Mouse (Mus musculus) hindbrain, embryonic 15.5 days (tissue): ENCODE results near the gene Pde4d. TPM values are rescaled to one million over a fixed set of nuclear protein-coding genes. Genes with fewer than 3 reads are reported as not detected.

ENCODE experiments used
- ATAC-seq: fragments of 200-750 bp; cut with Nextera tagmentation; 2 replicates; pipeline ENCODE4 v1.8.0; 2017; ENCODE audit warnings: low read depth, moderate number of reproducible peaks, moderate TSS enrichment; ENCODE audit not compliant: low FRiP score
- H3K27ac ChIP-seq: fragments of 300-500 bp; sonication (generic); replicated peaks from 2 replicates; pipeline ENCODE4 v1.5.1; 2015; ENCODE audit warnings: mild to moderate bottlenecking, inconsistent platforms
- H3K27me3 ChIP-seq: fragments of 300-500 bp; sonication (generic); 2 replicates; pipeline ENCODE4 v1.6.1; 2015; ENCODE audit warnings: control low read depth, inconsistent platforms
- H3K36me3 ChIP-seq: fragments of 300-500 bp; sonication (generic); 2 replicates; pipeline ENCODE4 v1.6.1; 2015; ENCODE audit warnings: control low read depth, inconsistent platforms
- H3K4me1 ChIP-seq: fragments of 300-500 bp; sonication (generic); replicated peaks from 2 replicates; pipeline ENCODE4 v1.6.1; 2015; ENCODE audit warnings: control low read depth, inconsistent platforms
- H3K4me2 ChIP-seq: fragments of 300-500 bp; sonication (generic); 2 replicates; pipeline ENCODE4 v1.6.1; 2015; ENCODE audit warnings: moderate library complexity, mild to moderate bottlenecking, inconsistent platforms
- H3K4me3 ChIP-seq: fragments of 300-500 bp; sonication (generic); 2 replicates; pipeline ENCODE4 v1.5.1; 2015; ENCODE audit warnings: mild to moderate bottlenecking, inconsistent platforms
- H3K9ac ChIP-seq: fragments of 300-500 bp; sonication (generic); 2 replicates; pipeline ENCODE4 v1.6.1; 2015; ENCODE audit warnings: inconsistent platforms
- H3K9me3 ChIP-seq: fragments of 300-500 bp; sonication (generic); 2 replicates; pipeline ENCODE4 v1.6.1; 2016; ENCODE audit warnings: control low read depth, inconsistent platforms
- WGBS: fragments of 180-500 bp; shearing (Covaris S2); methylation state at CpG from one replicate; pipeline ENCODE4 v1.1.7; 2015; 5-methylcytosine and 5-hydroxymethylcytosine counted together
- polyA plus RNA-seq: library from polyadenylated mRNA; unstranded; fragments of >200 nt; fragmentation: Nextera tagmentation; extraction: Ambion mirVana; gene quantifications from 2 replicates; pipeline ENCODE4 v1.2.1, GENCODE M21; 2015

Gene Pde4d
- polyA plus RNA-seq, 1 experiment from 2014 or later: 19.4 TPM

DNA sequence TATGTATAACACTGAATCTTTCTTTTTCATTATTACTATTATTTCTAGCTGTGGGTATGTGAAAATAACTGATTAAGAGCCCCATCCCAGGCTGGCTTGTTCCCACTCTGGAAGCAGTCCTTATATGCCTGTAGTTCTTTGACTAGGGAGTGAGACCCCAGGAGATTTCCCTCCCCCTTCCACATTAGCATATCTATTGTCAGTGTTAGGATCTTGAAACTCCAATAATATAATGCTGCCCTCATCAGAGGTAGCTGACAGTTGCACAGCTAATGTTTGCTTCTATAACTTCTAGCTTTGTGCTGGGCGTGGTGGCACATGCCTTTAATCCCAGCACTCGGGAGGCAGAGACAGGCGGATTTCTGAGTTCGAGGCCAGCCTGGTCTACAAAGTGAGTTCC, 1178.9 kb downstream of the Pde4d start:
- H3K4me2 ChIP-seq: no peak overlapping the region
- H3K27me3 ChIP-seq: no peaks in the 10 kb centered on the region
- H3K9me3 ChIP-seq: no peaks in the 10 kb centered on the region
- no peaks in the 10 kb centered on the region for H3K36me3 ChIP-seq
- no peak for ATAC-seq
- no peak overlapping the region for H3K9ac ChIP-seq
- peaks cover 15% of the 10 kb centered on the region for H3K4me1 ChIP-seq
- H3K27ac ChIP-seq: no peak overlapping the region
- no peak overlapping the region for H3K4me3 ChIP-seq
- 78% methylated on average over 4 of the region's 4 CpGs for WGBS

DNA sequence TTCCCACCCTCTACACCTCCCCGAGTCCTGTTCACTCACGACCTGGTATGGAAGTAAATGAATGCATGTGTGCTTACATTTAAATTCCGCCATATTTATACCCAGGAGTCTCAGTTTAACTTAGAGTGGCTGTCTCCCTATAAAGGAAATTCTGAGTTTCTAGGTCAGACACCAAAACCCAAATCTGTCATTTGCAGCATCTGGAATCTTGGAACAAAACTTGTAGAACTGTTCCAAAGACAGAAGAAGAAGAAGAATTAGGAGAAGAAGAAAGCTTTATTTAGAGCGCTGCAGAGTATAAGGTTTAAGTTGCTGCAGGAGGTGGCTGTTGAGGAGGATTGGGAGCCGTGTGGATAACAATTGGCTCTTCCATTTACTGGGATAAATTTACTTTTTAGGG, 1179.5 kb downstream of the Pde4d start:
- Histone ChIP-seq H3K27ac (no peak overlapping the region), H3K4me1 (peaks cover 15% of the 10 kb centered on the region), H3K4me2 (no peak overlapping the region), H3K9ac (no peak overlapping the region), H3K27me3 (no peaks in the 10 kb centered on the region), H3K4me3 (no peak overlapping the region), H3K36me3 (no peaks in the 10 kb centered on the region), H3K9me3 (no peaks in the 10 kb centered on the region)
- ATAC-seq: no peak
- 88% methylated on average over 5 of the region's 5 CpGs for WGBS

DNA sequence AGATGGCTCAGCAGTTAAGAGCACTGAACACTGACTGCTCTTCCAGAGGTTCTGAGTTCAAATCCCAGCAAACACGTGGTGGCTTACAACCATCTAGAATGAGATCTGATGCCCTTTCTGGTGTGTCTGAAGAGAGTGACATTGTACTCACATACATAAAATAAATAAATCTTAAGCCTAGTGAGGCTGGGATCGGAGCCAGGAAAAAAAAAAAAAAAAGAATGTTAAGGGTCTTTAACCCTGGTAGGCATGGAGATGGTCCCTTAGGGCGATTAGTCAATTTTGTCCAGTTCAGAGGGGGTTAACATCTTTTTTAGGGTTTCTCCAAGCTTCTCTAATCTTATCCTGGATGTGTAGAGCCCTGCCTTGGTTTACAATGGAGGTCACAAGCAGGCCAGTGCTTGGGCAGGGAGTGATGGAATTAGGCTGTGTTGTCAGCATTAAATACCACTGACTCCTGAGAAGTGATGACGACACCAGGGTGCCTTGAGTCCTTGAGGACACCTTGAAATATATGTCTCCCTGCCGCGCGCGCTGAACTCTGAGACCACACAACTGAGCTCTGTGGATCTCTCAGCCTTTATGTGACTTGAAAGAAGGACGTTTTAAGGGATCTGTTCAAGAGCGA, 1181.8 kb downstream of the Pde4d start:
- ATAC-seq: no peak
- WGBS: 39% methylated on average over 10 of the region's 10 CpGs
- Histone ChIP-seq H3K4me2 (no peak overlapping the region), H3K27me3 (no peaks in the 10 kb centered on the region), H3K4me1 (peaks cover 18% of the 10 kb centered on the region), H3K9ac (no peak overlapping the region), H3K27ac (no peak overlapping the region), H3K36me3 (no peaks in the 10 kb centered on the region), H3K9me3 (no peaks in the 10 kb centered on the region), H3K4me3 (no peak overlapping the region)

DNA sequence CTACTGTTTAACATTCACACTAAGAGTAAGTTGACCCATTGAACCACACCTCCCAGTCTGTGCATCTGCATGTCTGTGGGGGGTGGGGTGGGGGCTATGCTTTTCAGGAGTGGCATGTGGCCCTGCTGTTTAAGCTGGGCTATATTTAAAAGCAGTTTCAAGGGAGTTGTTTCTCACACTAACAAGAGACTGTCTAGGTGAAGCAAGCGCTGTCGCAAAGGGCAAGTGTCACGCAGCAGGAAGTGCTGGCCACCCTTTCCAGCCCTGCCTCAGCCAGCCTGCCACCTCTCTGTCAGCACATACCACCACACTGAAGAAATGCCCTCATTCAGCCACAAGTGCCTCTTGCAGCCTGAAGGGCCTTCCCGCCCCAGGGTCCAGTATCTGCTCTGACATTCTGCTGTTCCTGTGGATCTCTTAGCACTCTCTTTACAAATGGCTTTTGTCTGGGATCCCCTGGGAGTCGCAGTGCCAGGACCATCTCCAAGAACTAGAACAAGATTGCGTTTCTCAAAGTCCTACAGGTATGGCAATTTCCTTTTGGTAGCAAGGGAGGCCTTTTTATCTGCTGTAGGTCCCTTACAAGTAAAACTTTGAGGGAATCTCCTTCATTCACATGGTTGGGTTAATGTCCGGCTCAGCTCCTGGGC, 1182.8 kb downstream of the Pde4d start:
- 9% methylated on average over 7 of the region's 7 CpGs for WGBS
- H3K36me3 ChIP-seq: no peaks in the 10 kb centered on the region
- H3K9me3 ChIP-seq: no peaks in the 10 kb centered on the region
- peaks cover 18% of the 10 kb centered on the region for H3K4me1 ChIP-seq
- H3K4me2 ChIP-seq: no peak overlapping the region
- no peaks in the 10 kb centered on the region for H3K27me3 ChIP-seq
- ATAC-seq: no peak
- no peak overlapping the region for H3K4me3 ChIP-seq
- no peak overlapping the region for H3K9ac ChIP-seq
- no peak overlapping the region for H3K27ac ChIP-seq

DNA sequence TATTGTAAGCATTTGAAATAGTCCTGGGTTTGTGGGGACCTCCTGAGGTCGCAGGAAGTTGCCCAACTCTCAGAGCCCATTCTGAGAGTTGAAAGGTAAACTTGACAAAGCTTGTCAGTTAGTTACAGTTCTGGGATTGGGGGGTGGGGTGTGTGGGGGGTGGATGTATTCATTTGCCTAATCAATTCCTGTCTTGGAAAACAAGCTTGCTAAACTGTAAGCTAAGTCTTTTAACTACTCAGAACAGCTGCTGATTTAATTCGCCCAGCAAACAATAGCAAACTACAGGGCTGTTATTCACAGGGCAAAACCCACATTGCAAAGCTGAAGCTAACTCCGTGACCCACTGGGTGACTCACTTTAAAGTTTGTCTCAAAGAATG, 1183.3 kb downstream of the Pde4d start:
- no peak overlapping the region for H3K4me3 ChIP-seq
- no peaks in the 10 kb centered on the region for H3K9me3 ChIP-seq
- ATAC-seq: no peak
- no peaks in the 10 kb centered on the region for H3K27me3 ChIP-seq
- H3K36me3 ChIP-seq: no peaks in the 10 kb centered on the region
- no peak overlapping the region for H3K4me2 ChIP-seq
- no peak overlapping the region for H3K9ac ChIP-seq
- no peak overlapping the region for H3K27ac ChIP-seq
- H3K4me1 ChIP-seq: peaks cover 18% of the 10 kb centered on the region
- 9% methylated on average over 3 of the region's 3 CpGs for WGBS

DNA sequence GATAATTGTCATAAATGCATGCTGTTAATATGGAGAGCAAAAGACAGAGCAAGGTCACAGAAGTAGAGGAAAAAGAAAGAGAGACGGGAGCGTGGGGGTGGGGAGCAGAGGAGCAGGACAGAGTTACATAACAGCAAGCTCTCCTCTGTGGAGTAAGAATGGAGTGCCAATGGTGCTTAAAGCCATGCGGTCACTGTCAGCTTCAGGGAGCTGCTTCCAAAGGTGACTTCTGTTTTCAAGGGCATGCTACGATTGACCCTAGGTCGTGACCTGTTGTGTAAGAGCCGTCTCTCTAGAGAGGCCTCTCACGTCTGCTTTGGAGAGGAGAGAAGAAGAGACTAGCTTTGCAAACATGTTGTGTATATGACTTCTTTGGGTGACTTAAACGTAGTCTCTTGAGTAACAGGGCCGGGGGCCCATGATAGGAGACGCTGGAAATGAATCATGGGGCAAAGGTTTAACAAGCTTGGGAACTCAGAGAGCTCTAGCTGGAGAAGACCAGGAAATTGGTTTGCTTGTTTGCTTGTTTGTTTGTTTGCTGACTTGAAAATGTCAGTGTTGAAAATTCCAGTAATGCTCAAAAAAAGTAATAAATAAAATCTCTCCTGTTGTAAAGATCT, 1186.3 kb downstream of the Pde4d start:
- no peak overlapping the region for H3K4me2 ChIP-seq
- no peaks in the 10 kb centered on the region for H3K27me3 ChIP-seq
- peaks cover 18% of the 10 kb centered on the region for H3K4me1 ChIP-seq
- no peak overlapping the region for H3K27ac ChIP-seq
- 69% methylated on average over 10 of the region's 10 CpGs for WGBS
- H3K9ac ChIP-seq: no peak overlapping the region
- no peaks in the 10 kb centered on the region for H3K9me3 ChIP-seq
- ATAC-seq: no peak
- no peak overlapping the region for H3K4me3 ChIP-seq
- H3K36me3 ChIP-seq: no peaks in the 10 kb centered on the region

DNA sequence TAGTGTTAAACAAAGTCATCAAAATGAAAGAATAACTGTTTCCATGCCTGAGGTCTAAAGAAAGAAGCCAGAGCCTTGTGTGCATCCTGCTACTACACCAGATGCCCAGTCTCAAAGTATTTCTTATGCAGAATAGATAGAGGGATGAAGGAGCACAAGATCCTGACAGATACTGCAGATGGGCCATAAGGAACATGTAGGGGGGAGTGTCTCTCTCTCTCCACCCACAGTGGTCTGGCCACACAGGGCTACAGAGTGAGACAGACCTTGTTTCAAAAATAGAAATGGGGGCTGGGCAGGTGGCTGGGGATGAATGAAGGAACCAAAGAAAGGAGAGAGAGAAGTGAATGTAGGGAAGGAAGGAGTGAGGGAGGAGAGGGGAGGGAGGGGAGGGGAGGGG, 1188.5 kb downstream of the Pde4d start:
- no peak overlapping the region for H3K4me2 ChIP-seq
- H3K9me3 ChIP-seq: no peaks in the 10 kb centered on the region
- H3K9ac ChIP-seq: no peak overlapping the region
- no peaks in the 10 kb centered on the region for H3K36me3 ChIP-seq
- no peaks in the 10 kb centered on the region for H3K27me3 ChIP-seq
- 0 out of 2 replicates have a peak, but pooled peaks cover 3% of the 10 kb centered on the region for H3K4me1 ChIP-seq
- no peak overlapping the region for H3K27ac ChIP-seq
- H3K4me3 ChIP-seq: no peak overlapping the region
- ATAC-seq: no peak

DNA sequence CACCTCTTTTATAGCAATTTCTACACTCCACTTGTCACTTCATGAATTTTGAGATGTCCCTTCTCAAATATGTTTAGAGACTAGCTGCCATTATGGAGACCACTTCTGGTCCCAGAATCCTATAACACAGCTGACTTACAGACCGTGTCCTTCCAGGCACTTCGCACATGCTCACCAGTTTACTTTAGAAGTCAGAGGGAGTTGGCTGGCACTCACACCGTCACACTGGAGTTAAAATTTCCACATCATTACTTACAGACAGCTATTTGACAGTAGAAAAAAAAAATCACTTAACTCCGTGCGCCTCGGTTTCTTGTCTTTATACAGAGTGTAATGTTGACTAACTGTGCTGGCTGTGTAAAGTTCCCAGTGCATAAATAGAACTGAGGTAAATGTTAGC, 1189.5 kb downstream of the Pde4d start:
- 0 out of 2 replicates have a peak, but pooled peaks cover 2% of the 10 kb centered on the region for H3K4me1 ChIP-seq
- H3K9ac ChIP-seq: no peak overlapping the region
- no peak overlapping the region for H3K4me2 ChIP-seq
- 59% methylated on average over 6 of the region's 6 CpGs for WGBS
- H3K36me3 ChIP-seq: no peaks in the 10 kb centered on the region
- no peak for ATAC-seq
- H3K27me3 ChIP-seq: no peaks in the 10 kb centered on the region
- no peak overlapping the region for H3K27ac ChIP-seq
- H3K9me3 ChIP-seq: no peaks in the 10 kb centered on the region
- no peak overlapping the region for H3K4me3 ChIP-seq

DNA sequence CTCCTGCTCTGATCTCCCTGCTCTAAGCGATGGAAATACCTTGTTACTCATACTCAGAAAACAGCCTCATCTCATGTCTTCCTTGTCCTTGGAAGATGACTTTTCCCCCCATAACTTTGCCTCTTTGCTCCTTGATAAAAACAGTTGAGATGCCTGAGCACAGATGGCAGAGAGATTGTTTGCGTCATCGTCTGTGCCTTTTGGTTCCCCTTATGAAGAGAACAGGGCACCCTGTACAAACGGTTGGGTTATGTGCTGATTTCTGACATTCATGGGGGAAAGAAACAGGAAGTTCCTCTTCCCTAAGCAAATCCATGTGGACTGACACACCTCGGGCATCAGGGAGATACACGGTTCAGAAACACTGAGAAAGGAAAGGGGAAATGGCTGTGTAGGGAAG, 1191.8 kb downstream of the Pde4d start:
- H3K9ac ChIP-seq: no peak overlapping the region
- H3K36me3 ChIP-seq: no peaks in the 10 kb centered on the region
- 84% methylated on average over 6 of the region's 6 CpGs for WGBS
- no peaks in the 10 kb centered on the region for H3K27me3 ChIP-seq
- no peak overlapping the region for H3K4me2 ChIP-seq
- H3K4me1 ChIP-seq: peaks cover 8% of the 10 kb centered on the region
- no peaks in the 10 kb centered on the region for H3K9me3 ChIP-seq
- no peak for ATAC-seq
- H3K27ac ChIP-seq: no peak overlapping the region
- H3K4me3 ChIP-seq: no peak overlapping the region

DNA sequence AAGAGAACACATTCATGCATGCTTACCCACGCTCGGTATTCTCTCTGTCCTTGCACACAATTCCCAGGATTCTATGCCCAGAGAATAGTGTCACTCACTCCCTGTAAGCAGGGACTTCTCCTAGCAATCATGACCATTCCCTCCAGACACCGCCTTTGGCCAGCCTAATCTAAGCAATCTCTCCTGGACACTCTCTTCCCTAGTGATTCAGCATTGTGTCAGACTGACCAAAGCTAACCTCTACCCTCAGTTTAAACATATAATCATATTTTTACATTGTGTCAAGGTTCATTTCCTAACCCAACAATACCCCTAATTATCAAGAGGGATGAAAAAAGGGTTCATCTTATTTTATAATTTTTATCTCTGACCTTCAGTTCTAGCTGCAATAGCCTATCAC, 1193.7 kb downstream of the Pde4d start:
- WGBS: 45% methylated on average over 3 of the region's 3 CpGs
- Histone ChIP-seq H3K9me3 (no peaks in the 10 kb centered on the region), H3K27me3 (no peaks in the 10 kb centered on the region), H3K27ac (no peak overlapping the region), H3K36me3 (no peaks in the 10 kb centered on the region), H3K4me3 (no peak overlapping the region), H3K4me2 (no peak overlapping the region), H3K4me1 (peaks cover 12% of the 10 kb centered on the region), H3K9ac (no peak overlapping the region)
- ATAC-seq: no peak

DNA sequence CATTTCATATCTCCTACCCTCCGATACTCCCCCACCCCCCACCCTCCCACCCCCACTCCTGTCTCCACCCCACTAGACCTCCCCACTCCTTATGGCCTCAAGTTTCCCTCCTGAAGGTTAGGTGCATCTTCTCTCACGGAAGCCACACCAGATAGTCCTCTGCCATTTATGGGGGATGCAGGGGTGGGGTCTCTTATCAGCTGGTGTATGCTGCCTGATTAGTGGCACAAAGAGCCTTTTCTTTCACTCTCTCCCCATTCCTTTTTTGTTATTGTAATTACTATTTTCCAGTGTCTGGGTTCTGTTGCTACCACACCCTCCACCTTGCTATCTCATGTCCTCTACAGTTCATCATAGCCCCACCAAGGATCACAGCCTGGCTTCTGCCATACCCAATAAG, 1194.3 kb downstream of the Pde4d start:
- Histone ChIP-seq H3K27me3 (no peaks in the 10 kb centered on the region), H3K9ac (no peak overlapping the region), H3K36me3 (no peaks in the 10 kb centered on the region), H3K4me1 (peaks cover 12% of the 10 kb centered on the region), H3K4me3 (no peak overlapping the region), H3K4me2 (no peak overlapping the region), H3K27ac (no peak overlapping the region), H3K9me3 (no peaks in the 10 kb centered on the region)
- no peak for ATAC-seq
- 80% methylated on average over 2 of the region's 2 CpGs for WGBS

DNA sequence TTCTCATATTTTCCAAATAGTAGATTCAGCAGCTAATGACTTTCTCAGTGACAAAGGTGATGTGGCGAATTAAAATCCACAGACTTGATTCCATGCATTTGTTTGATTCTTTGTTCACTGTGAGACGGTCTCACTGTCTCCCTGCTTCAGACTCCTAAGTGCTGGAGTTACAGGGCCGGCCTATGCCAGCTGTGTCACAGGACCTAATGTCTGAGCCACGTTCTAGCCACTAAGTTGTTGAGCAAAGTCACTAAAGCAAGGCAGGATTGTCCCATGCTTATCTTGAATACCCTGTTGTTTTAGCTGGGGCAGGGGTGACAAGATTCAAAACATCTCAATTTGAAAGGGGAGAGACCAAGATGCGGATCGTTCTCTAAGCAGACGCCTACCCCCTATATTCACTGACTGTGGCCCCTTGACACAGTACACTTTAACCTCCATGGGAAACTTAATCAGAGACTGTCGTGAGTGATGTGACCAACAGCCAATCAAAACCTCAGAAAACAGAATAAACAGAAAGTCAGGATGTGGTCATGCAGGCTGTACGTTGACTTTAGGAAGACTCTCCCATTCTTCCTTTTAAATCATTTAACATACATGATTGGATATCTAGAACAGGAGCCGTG, 1195.6 kb downstream of the Pde4d start:
- no peak overlapping the region for H3K9ac ChIP-seq
- no peak for ATAC-seq
- H3K9me3 ChIP-seq: no peaks in the 10 kb centered on the region
- H3K4me1 ChIP-seq: peaks cover 12% of the 10 kb centered on the region
- no peaks in the 10 kb centered on the region for H3K27me3 ChIP-seq
- WGBS: 44% methylated on average over 10 of the region's 10 CpGs
- no peak overlapping the region for H3K4me2 ChIP-seq
- no peaks in the 10 kb centered on the region for H3K36me3 ChIP-seq
- H3K27ac ChIP-seq: no peak overlapping the region
- H3K4me3 ChIP-seq: no peak overlapping the region
